11 mouse cellular contexts compared by ENCODE assay signal in the genomic region with DNA sequence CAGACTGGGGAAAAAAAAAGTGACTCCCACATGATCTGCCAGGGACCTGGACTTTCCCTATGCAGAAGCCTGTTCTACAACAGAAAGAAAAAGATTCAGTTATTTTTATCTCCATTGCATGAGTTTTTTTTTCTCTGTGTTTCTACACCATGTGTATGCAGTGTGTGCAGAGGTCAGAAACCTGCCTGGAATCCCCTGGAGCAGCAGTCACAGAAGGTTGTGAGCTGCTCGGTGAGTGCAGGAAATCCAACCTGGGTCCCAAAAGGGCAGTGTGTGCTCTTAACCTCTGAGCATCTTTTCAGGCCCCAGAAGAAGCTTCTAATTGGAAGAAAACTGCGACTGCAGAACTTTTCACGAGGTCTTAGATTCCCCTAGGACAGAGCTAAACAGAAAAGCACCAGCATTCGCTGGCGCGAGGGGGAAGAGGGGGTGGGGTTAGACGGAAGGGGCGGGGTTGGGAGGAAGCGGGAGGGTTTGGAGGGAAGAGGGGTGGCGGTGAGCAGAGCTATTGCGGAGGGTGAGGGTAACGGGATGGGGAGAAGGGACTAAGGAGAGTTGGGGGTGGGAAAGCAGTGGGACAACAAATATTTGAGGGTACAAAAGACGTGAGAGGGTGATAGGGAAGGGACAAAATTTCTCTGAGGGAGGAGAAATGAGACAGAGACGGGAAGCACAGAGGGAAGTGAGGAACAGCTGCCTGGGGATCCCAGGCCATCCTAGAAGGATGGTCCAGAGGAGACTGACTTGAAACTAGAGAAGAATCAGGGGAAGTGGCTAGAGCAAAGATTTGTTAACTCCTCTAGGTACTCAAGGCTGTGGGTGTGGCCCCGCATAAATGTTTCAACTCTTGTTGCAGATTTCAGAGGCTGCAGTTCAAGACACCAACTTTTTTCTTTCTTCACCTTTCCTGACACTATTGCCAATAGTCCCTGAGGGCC. TPM values are rescaled to one million over a fixed set of nuclear protein-coding genes. Genes with fewer than 3 reads are reported as not detected.
DNase-seq lines count a peak whose midpoint lies in the region; ATAC-seq and TF ChIP-seq lines count a peak whose summit lies in the region.
"Not testable (repeated sequence)": the region's sequence is repeated elsewhere in the genome, so short reads cannot be mapped to it uniquely, and the experiment has no call there.
"Had no signal": no experiment of that assay in that cellular context is flagged by ENCODE, and none has a peak within 500 bp of the region (broad histone marks: within the 10 kb centered on the region; RNA-seq: fewer than 3 reads in every experiment).

No protein-coding gene starts in this region.

- TF ChIP-seq EP300 in stomach, postnatal 0 days (optimal IDR thresholded peaks at IDR 0.05) = not testable (repeated sequence)

- H3K4me1 ChIP-seq in hindbrain, embryonic 12.5 days; lung, adult 2 months (ENCODE audit: control insufficient read depth, insufficient read depth, low read length); midbrain, postnatal 0 days (ENCODE audit: insufficient read depth, low read length); stomach, postnatal 0 days (replicated peaks; ENCODE audit: control insufficient read depth, insufficient read depth): not testable (repeated sequence)

- not testable (repeated sequence) for H3K9ac ChIP-seq in hindbrain, embryonic 12.5 days; midbrain, postnatal 0 days (replicated peaks; ENCODE audit: low read length, poor library complexity, severe bottlenecking); stomach, postnatal 0 days (ENCODE audit: low read length)

- H3K36me3 ChIP-seq in hindbrain, embryonic 12.5 days; midbrain, postnatal 0 days (ENCODE audit: insufficient read depth, low read length); stomach, postnatal 0 days (ENCODE audit: control insufficient read depth, insufficient read depth, low read length): not testable (repeated sequence)

- ATAC-seq in hindbrain, embryonic 12.5 days (ENCODE audit: low FRiP score) = peak; percentile 80
- ATAC-seq in midbrain, postnatal 0 days (ENCODE audit: low FRiP score) = 0 out of 2 replicates have a peak, but pooled peaks have one; percentile 58
- peak; percentile 51; the same call in 1 of the 2 replicates for ATAC-seq in stomach, postnatal 0 days (ENCODE audit: low FRiP score, low TSS enrichment)

- H3K27me3 ChIP-seq in hindbrain, embryonic 12.5 days; midbrain, postnatal 0 days (ENCODE audit: insufficient read depth, low read length); stomach, postnatal 0 days (ENCODE audit: control insufficient read depth, insufficient read depth, low read length): not testable (repeated sequence)

- not testable (repeated sequence) for TF ChIP-seq POLR2A in lung, adult 2 months (IDR thresholded peaks at IDR 0.05; ENCODE audit: borderline replicate concordance, extremely low read depth, low read depth, low read length)

- DNase-seq in ES-CJ7 (ENCODE audit: low read depth, low spot score) = peak; percentile 49
- DNase-seq in embryo, embryonic 11.5 days (ENCODE audit: low read depth, low spot score) = peak; percentile 17
- peak; percentile 36 for DNase-seq in forelimb bud, embryonic 11.5 days (ENCODE audit: low read depth, low spot score)
- DNase-seq in kidney, postnatal 10 days = peak; percentile 20
- peak; percentile 5 for DNase-seq in lung, adult 2 months
- not testable (repeated sequence) for DNase-seq in midbrain, postnatal 0 days (ENCODE audit: low spot score)
- peak; percentile 24 for DNase-seq in stomach, postnatal 0 days (ENCODE audit: low spot score)

- H3K4me2 ChIP-seq in hindbrain, embryonic 12.5 days (replicated peaks) = peak overlapping the region; percentile 40
- not testable (repeated sequence) for H3K4me2 ChIP-seq in midbrain, postnatal 0 days (ENCODE audit: low read depth, low read length, poor library complexity, severe bottlenecking)
- peak overlapping the region; percentile 36 for H3K4me2 ChIP-seq in stomach, postnatal 0 days (replicated peaks; ENCODE audit: low read depth)

- H3K9me3 ChIP-seq in hindbrain, embryonic 12.5 days (replicated peaks); midbrain, postnatal 0 days (ENCODE audit: low read length); stomach, postnatal 0 days (ENCODE audit: control insufficient read depth, low read length): not testable (repeated sequence)

- H3K27ac ChIP-seq in hindbrain, embryonic 12.5 days; midbrain, postnatal 0 days (ENCODE audit: low read depth, low read length); stomach, postnatal 0 days (replicated peaks): not testable (repeated sequence)

- 2% methylated on average over 8 of the region's 15 CpGs for WGBS in hindbrain, embryonic 12.5 days
- WGBS in lung, adult 2 months = 6% methylated on average over 11 of the region's 15 CpGs
- 0% methylated on average over 9 of the region's 15 CpGs for WGBS in midbrain, postnatal 0 days
- WGBS in stomach, postnatal 0 days = 3% methylated on average over 8 of the region's 15 CpGs

- peak overlapping the region; percentile 14 for H3K4me3 ChIP-seq in hindbrain, embryonic 12.5 days
- not testable (repeated sequence) for H3K4me3 ChIP-seq in lung, adult 2 months (replicated peaks; ENCODE audit: extremely low read depth, low read depth, low read length); midbrain, postnatal 0 days (ENCODE audit: low read depth, low read length); stomach, postnatal 0 days (ENCODE audit: low read depth, low read length)

- not testable (repeated sequence) for TF ChIP-seq CTCF in lung, adult 2 months (IDR thresholded peaks at IDR 0.05; ENCODE audit: insufficient read depth, low read length); midbrain, postnatal 0 days (IDR thresholded peaks at IDR 0.05); stomach, postnatal 0 days (IDR thresholded peaks at IDR 0.05; ENCODE audit: low read depth)

RNA-seq across cellular contexts. Expression of gene Raet1d, which starts 1.3 kb away (rescaled TPM):
- polyA plus RNA-seq in hindbrain, embryonic 12.5 days (2016; fragmentation: Nextera tagmentation; extraction: Ambion mirVana) = 12.3 and 12.6 TPM in 2 replicates
- not detected in 2 replicates for polyA plus RNA-seq in lung, adult 2 months (2012; rRNA removed)
- 0.33 and 0.77 TPM in 2 replicates for total RNA-seq in midbrain, postnatal 0 days (2014; rRNA removed)
- polyA plus RNA-seq in midbrain, postnatal 0 days (2015; fragmentation: Nextera tagmentation; extraction: Ambion mirVana) = 0.62 and 0.82 TPM in 2 replicates
- polyA plus RNA-seq in stomach, postnatal 0 days (2015; fragmentation: Nextera tagmentation; extraction: Ambion mirVana) = 0.97 and 1.5 TPM in 2 replicates
- total RNA-seq: adrenal gland, adult 18-20 months; megakaryocyte-erythroid progenitor cell, adult 5-6 weeks had no signal
- polyA plus RNA-seq: cerebellum, adult 2 months had no signal
